Mouse (Mus musculus) heart, adult 2 months (tissue): Measurements from ENCODE around the gene Slc35a3. TPM values are rescaled to one million over a fixed set of nuclear protein-coding genes. Genes with fewer than 3 reads are reported as not detected.

Experiments
- DNase-seq, 2 experiments: peaks; one replicate each; pipeline ENCODE4 v3.0.0; 2021
- H3K27ac ChIP-seq: fragments of 200-600 bp; 2 replicates; pipeline ENCODE4 v1.8.1; 2022
- H3K27me3 ChIP-seq: fragments of 200-500 bp; 2 replicates; pipeline ENCODE4 v1.6.1; 2012; ENCODE audit warnings: mild to moderate bottlenecking, low read length, inconsistent platforms, mixed read lengths; ENCODE audit not compliant: control insufficient read depth, insufficient read depth
- H3K36me3 ChIP-seq: fragments of 200-500 bp; 2 replicates; pipeline ENCODE4 v1.6.1; 2012; ENCODE audit warnings: low read length, inconsistent platforms; ENCODE audit not compliant: control insufficient read depth, insufficient read depth
- H3K4me1 ChIP-seq: fragments of 200-500 bp; 2 replicates; pipeline ENCODE4 v1.6.1; 2011; ENCODE audit warnings: low read length; ENCODE audit not compliant: control insufficient read depth, insufficient read depth
- H3K4me3 ChIP-seq: fragments of 200-600 bp; 2 replicates; pipeline ENCODE4 v1.8.1; 2022
- H3K79me2 ChIP-seq: fragments of 200-500 bp; replicated peaks from 2 replicates; pipeline ENCODE4 v1.6.1; 2012; ENCODE audit warnings: mild to moderate bottlenecking, inconsistent platforms, low read length, moderate library complexity, mixed read lengths; ENCODE audit not compliant: control insufficient read depth, insufficient read depth
- H3K9ac ChIP-seq: fragments of 200-500 bp; 2 replicates; pipeline ENCODE4 v1.6.1; 2012; ENCODE audit warnings: low read depth, mild to moderate bottlenecking, control low read depth, inconsistent platforms, low read length, mixed read lengths
- CTCF ChIP-seq: fragments of 200-600 bp; IDR thresholded peaks from 2 replicates; pipeline ENCODE4 v1.8.1; 2022; ENCODE audit warnings: antibody characterized with exemption, mild to moderate bottlenecking, moderate library complexity
- EP300 ChIP-seq: fragments of 200-500 bp; IDR thresholded peaks from 2 replicates; pipeline ENCODE4 v1.6.1; 2011; ENCODE audit warnings: low read depth, low read length, control low read depth; ENCODE audit not compliant: insufficient read depth
- POLR2A ChIP-seq: fragments of 200-500 bp; IDR thresholded peaks from 2 replicates; pipeline ENCODE4 v1.6.1; 2011; ENCODE audit warnings: mild to moderate bottlenecking, low read depth, low read length, control low read depth; ENCODE audit not compliant: insufficient read depth
- WGBS: fragments of 180-500 bp; shearing (Covaris S2); methylation state at CpG from one replicate; pipeline ENCODE4 v1.1.7; 2018; 5-methylcytosine and 5-hydroxymethylcytosine counted together
- intact Hi-C: fragments of 180-260 bp; cut with DNase I; formaldehyde crosslinking; loops from one replicate; pipeline ENCODE4 v1.15.1; 2025
- polyA plus RNA-seq: library from polyadenylated mRNA; depleted of rRNA; stranded (reverse); fragments of >200 nt; gene quantifications from 2 replicates; pipeline ENCODE4 v1.2.3, GENCODE M21; 2012
- total RNA-seq, 2 experiments: library from RNA; stranded (reverse); gene quantifications; 2 replicates each; pipeline ENCODE4 v1.2.3; 2021

Slc35a3 gene
- total and polyA plus RNA-seq, 3 experiments = 5.7 to 11.2 (median 10.7) TPM

GRCm38 (mm10) chr3:116740963-116741362, 28.3 kb upstream of the Slc35a3 start:
- Histone ChIP-seq H3K27ac (no peak overlapping the region), H3K79me2 (no peaks in the 10 kb centered on the region), H3K36me3 (no peaks in the 10 kb centered on the region), H3K4me1 (no peaks in the 10 kb centered on the region), H3K9ac (no peak overlapping the region), H3K4me3 (no peak overlapping the region), H3K27me3 (no peaks in the 10 kb centered on the region)
- 69% methylated on average over 9 of the region's 9 CpGs for WGBS
- no peak for TF ChIP-seq CTCF
- no peak for TF ChIP-seq EP300
- no peak for TF ChIP-seq POLR2A
- no peak for DNase-seq
- intact Hi-C loops = no loop called here

- Histone ChIP-seq H3K27me3 (no peaks in the 10 kb centered on the region), H3K9ac (no peak overlapping the region), H3K27ac (no peak overlapping the region), H3K4me3 (no peak overlapping the region), H3K79me2 (no peaks in the 10 kb centered on the region), H3K4me1 (no peaks in the 10 kb centered on the region), H3K36me3 (no peaks in the 10 kb centered on the region)
- intact Hi-C loops = no loop called here
- TF ChIP-seq CTCF = no peak
- no peak for TF ChIP-seq EP300
- no peak for TF ChIP-seq POLR2A
- no peak for DNase-seq
- WGBS = 67% methylated on average over 5 of the region's 5 CpGs
Observed at GRCm38 (mm10) chr3:116740106-116740505, 27.5 kb upstream of the Slc35a3 start.

- no peak for TF ChIP-seq POLR2A
- TF ChIP-seq CTCF = peak; percentile 35
- H3K4me3 ChIP-seq = no peak overlapping the region
- no peaks in the 10 kb centered on the region for H3K27me3 ChIP-seq
- H3K4me1 ChIP-seq = no peaks in the 10 kb centered on the region
- WGBS = 66% methylated on average over 8 of the region's 8 CpGs
- no peak overlapping the region for H3K27ac ChIP-seq
- intact Hi-C loops = no loop called here
- no peak overlapping the region for H3K9ac ChIP-seq
- no peaks in the 10 kb centered on the region for H3K79me2 ChIP-seq
- no peaks in the 10 kb centered on the region for H3K36me3 ChIP-seq
- DNase-seq = no peak
Observed at GRCm38 (mm10) chr3:116737326-116737731, 24.7 kb upstream of the Slc35a3 start.

GRCm38 (mm10) chr3:116729483-116730174, 17.0 kb upstream of the Slc35a3 start:
- Histone ChIP-seq H3K36me3 (no peaks in the 10 kb centered on the region), H3K9ac (no peak overlapping the region), H3K4me1 (peaks cover 2% of the 10 kb centered on the region), H3K27me3 (no peaks in the 10 kb centered on the region), H3K79me2 (no peaks in the 10 kb centered on the region), H3K4me3 (no peak overlapping the region), H3K27ac (no peak overlapping the region)
- intact Hi-C loops = no loop called here
- TF ChIP-seq POLR2A (no peak), CTCF (no peak), EP300 (no peak)
- no peak for DNase-seq
- 44% methylated on average over 2 of the region's 2 CpGs for WGBS

- H3K4me3 ChIP-seq = no peak overlapping the region
- H3K36me3 ChIP-seq = no peaks in the 10 kb centered on the region
- WGBS = 26% methylated on average over 9 of the region's 9 CpGs
- H3K79me2 ChIP-seq = no peaks in the 10 kb centered on the region
- peak in 1 of 2 experiments; percentile 51 for DNase-seq
- peak overlapping the region; percentile 33; the same call in 1 of the 2 replicates for H3K27ac ChIP-seq
- no peak overlapping the region for H3K9ac ChIP-seq
- no peaks in the 10 kb centered on the region for H3K27me3 ChIP-seq
- H3K4me1 ChIP-seq = peaks cover 2% of the 10 kb centered on the region
- TF ChIP-seq POLR2A = 0 out of 2 replicates have a peak, but pooled peaks have one; percentile 37
- TF ChIP-seq EP300 = peak; percentile 96
- TF ChIP-seq CTCF = no peak
- intact Hi-C loops = no loop called here
Observed at GRCm38 (mm10) chr3:116726807-116727206, 14.2 kb upstream of the Slc35a3 start.
